Mouse (Mus musculus): ENCODE measurements at regions not wholly inside any gene's neighbourhood (a gene's known extent, or its start where the extent isn't known, plus 50 kb on each side); places are given as distances from the start of the nearest gene placed in this dataset.

- ATAC-seq (ENCODE audit: low FRiP score) (no peak), DNase-seq (ENCODE audit: low spot score, missing footprints) (peak; percentile 87)
- Histone ChIP-seq H3K4me3 (ENCODE audit: low read depth, low read length) (no peak overlapping the region), H3K27ac (ENCODE audit: low read depth, low read length) (no peak overlapping the region), H3K36me3 (ENCODE audit: control insufficient read depth, insufficient read depth, low read length) (no peaks in the 10 kb centered on the region), H3K9me3 (ENCODE audit: control insufficient read depth, low read length) (no peaks in the 10 kb centered on the region), H3K9ac (ENCODE audit: low read length) (no peak overlapping the region), H3K4me1 (ENCODE audit: control insufficient read depth, insufficient read depth, low read length) (no peaks in the 10 kb centered on the region), H3K27me3 (ENCODE audit: control insufficient read depth, insufficient read depth, low read length) (no peaks in the 10 kb centered on the region), H3K4me2 (no peak overlapping the region)
- WGBS: 31% methylated on average over 9 of the region's 9 CpGs
Observed at GRCm38 (mm10) chr9:67105867-67106266, 56.7 kb upstream of the Tpm1 start.

DNA sequence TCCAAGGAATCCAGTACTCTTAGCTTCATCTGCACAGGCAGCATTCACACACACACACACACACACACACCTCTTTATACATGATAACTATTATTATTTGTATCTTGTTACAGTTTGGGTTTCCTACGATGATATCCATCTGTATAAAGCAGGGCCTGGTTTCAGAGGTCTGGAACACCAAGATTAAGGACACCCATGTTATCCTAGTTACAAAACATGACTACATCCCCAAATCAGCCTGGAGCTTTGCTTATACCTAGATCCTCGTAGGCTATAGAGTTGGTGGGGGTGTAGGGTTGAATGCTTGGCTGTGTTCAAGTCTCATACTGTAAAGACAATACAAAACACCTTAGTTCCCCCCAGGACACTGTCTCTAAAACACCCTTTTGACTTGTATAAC is 56.0 kb upstream of the Tpm1 start:
- Histone ChIP-seq H3K4me1 (ENCODE audit: control insufficient read depth, insufficient read depth, low read length) (no peaks in the 10 kb centered on the region), H3K9me3 (ENCODE audit: control insufficient read depth, low read length) (no peaks in the 10 kb centered on the region), H3K27me3 (ENCODE audit: control insufficient read depth, insufficient read depth, low read length) (no peaks in the 10 kb centered on the region), H3K4me2 (no peak overlapping the region), H3K27ac (ENCODE audit: low read depth, low read length) (no peak overlapping the region), H3K36me3 (ENCODE audit: control insufficient read depth, insufficient read depth, low read length) (no peaks in the 10 kb centered on the region), H3K9ac (ENCODE audit: low read length) (no peak overlapping the region), H3K4me3 (ENCODE audit: low read depth, low read length) (no peak overlapping the region)
- ATAC-seq (ENCODE audit: low FRiP score): no peak
- no peak for DNase-seq (ENCODE audit: low spot score, missing footprints)
- 85% methylated on average over 2 of the region's 2 CpGs for WGBS

DNA sequence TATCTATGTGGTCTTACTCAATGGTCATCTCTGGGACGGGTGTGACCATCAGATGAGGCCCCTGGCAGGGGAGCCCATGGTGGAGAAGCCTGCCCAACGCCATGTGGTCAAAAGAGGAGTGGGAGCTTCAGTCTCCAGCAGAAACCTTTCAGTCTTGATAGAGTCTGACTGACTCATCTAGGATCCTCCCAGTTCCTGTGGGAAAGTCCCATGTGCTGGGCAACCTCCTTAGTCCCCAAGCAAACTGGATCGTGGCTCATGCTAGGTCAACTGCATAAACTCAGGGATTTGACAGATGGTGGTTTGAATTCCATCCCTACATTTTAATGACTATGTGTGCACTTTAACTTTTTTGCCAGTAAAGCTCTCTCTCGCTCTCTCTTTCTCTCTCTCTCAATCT is 55.4 kb upstream of the Tpm1 start:
- no peak for ATAC-seq (ENCODE audit: low FRiP score)
- H3K9ac ChIP-seq (ENCODE audit: low read length): no peak overlapping the region
- H3K36me3 ChIP-seq (ENCODE audit: control insufficient read depth, insufficient read depth, low read length): no peaks in the 10 kb centered on the region
- no peak overlapping the region for H3K27ac ChIP-seq (ENCODE audit: low read depth, low read length)
- no peaks in the 10 kb centered on the region for H3K27me3 ChIP-seq (ENCODE audit: control insufficient read depth, insufficient read depth, low read length)
- H3K9me3 ChIP-seq (ENCODE audit: control insufficient read depth, low read length): no peaks in the 10 kb centered on the region
- no peak overlapping the region for H3K4me2 ChIP-seq
- no peaks in the 10 kb centered on the region for H3K4me1 ChIP-seq (ENCODE audit: control insufficient read depth, insufficient read depth, low read length)
- WGBS: 80% methylated on average over 4 of the region's 4 CpGs
- H3K4me3 ChIP-seq (ENCODE audit: low read depth, low read length): no peak overlapping the region
- peak; percentile 23 for DNase-seq (ENCODE audit: low spot score, missing footprints)

DNA sequence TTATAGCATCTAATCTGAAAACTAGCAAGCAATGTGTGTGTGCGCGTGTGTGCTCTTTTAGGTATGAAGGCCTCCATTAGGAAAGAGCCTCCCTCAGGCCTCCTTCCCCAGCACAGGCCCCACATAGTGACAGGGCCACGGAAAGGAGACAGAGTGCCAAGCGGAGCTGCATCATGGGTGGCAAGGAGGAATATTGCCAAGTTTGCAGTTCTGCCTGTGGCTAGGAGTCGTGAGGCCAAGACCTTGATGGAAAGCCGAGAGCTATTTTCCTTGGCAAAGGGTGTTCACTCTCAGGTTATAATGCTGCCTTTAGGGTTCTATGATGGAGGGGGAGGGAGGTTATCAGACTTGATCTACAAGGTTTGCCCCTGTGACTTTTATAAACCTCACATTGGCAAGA is 53.4 kb upstream of the Tpm1 start:
- DNase-seq (ENCODE audit: low spot score, missing footprints): peak; percentile 54
- H3K4me3 ChIP-seq (ENCODE audit: low read depth, low read length): no peak overlapping the region
- no peaks in the 10 kb centered on the region for H3K9me3 ChIP-seq (ENCODE audit: control insufficient read depth, low read length)
- no peaks in the 10 kb centered on the region for H3K27me3 ChIP-seq (ENCODE audit: control insufficient read depth, insufficient read depth, low read length)
- H3K27ac ChIP-seq (ENCODE audit: low read depth, low read length): no peak overlapping the region
- ATAC-seq (ENCODE audit: low FRiP score): no peak
- H3K36me3 ChIP-seq (ENCODE audit: control insufficient read depth, insufficient read depth, low read length): no peaks in the 10 kb centered on the region
- H3K4me2 ChIP-seq: no peak overlapping the region
- no peak overlapping the region for H3K9ac ChIP-seq (ENCODE audit: low read length)
- WGBS: 74% methylated on average over 6 of the region's 6 CpGs
- no peaks in the 10 kb centered on the region for H3K4me1 ChIP-seq (ENCODE audit: control insufficient read depth, insufficient read depth, low read length)

DNA sequence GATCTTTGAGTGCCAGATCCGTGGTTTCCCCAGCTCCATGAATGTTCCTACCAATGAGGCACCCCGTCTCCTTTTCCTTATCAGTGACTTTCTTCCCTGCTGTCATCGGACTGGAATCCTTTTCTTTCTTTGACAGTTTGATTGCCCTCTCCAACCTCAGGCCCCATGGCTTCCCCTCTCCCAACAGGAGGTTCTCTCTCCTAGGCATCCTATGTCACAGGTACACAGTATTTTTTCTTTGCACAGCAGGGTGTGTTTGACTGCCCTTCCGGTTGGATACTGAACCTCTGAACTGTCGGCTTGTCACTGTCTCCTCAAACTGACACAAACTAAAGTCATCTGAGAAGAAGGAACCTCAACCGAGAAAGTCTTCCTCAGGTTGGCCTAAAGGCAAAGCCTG is 50.3 kb upstream of the Tpm1 start:
- WGBS: 67% methylated on average over 6 of the region's 6 CpGs

More for the DNA sequence above, 50.3 kb upstream of the Tpm1 start:
- no peaks in the 10 kb centered on the region for H3K4me1 ChIP-seq (ENCODE audit: control insufficient read depth, insufficient read depth, low read length)
- DNase-seq (ENCODE audit: low spot score, missing footprints) (no peak), ATAC-seq (ENCODE audit: low FRiP score) (no peak)
- no peak overlapping the region for H3K4me3 ChIP-seq (ENCODE audit: low read depth, low read length)
- H3K9ac ChIP-seq (ENCODE audit: low read length): no peak overlapping the region
- no peaks in the 10 kb centered on the region for H3K9me3 ChIP-seq (ENCODE audit: control insufficient read depth, low read length)
- no peak overlapping the region for H3K27ac ChIP-seq (ENCODE audit: low read depth, low read length)
- H3K27me3 ChIP-seq (ENCODE audit: control insufficient read depth, insufficient read depth, low read length): no peaks in the 10 kb centered on the region
- no peak overlapping the region for H3K4me2 ChIP-seq
- no peaks in the 10 kb centered on the region for H3K36me3 ChIP-seq (ENCODE audit: control insufficient read depth, insufficient read depth, low read length)

Measured in midbrain, embryonic 11.5 days (tissue).